Mouse (Mus musculus): ENCODE results near the gene Ifnl3.
A peak's percentile ranks its signal among the peaks of the same experiment; 100 is the strongest.
"Not testable (repeated sequence)": the region's sequence is repeated elsewhere in the genome, so short reads cannot be mapped to it uniquely, and the experiment has no call there.

The Ifnl3 gene

DNA sequence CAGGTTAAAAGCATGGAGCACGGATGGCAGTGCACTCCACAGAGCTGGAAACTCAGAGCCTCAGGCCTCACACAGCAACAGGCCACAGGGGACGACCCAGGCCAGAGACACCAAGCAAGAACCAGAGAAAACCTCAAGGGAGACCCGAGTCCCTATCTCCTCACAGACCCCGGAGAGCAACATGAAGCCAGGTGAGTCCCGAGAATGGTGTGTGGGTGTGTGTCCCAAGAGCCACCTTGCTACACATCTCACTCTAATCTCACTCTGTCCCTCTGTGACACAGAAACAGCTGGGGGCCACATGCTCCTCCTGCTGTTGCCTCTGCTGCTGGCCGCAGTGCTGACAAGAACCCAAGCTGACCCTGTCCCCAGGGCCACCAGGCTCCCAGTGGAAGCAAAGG, at the start of gene Ifnl3:
Gene Ifnl3 (plus strand): TSS at position 301 of the 400 bp plus-strand sequence.
- not testable (repeated sequence) for DNase-seq

DNA sequence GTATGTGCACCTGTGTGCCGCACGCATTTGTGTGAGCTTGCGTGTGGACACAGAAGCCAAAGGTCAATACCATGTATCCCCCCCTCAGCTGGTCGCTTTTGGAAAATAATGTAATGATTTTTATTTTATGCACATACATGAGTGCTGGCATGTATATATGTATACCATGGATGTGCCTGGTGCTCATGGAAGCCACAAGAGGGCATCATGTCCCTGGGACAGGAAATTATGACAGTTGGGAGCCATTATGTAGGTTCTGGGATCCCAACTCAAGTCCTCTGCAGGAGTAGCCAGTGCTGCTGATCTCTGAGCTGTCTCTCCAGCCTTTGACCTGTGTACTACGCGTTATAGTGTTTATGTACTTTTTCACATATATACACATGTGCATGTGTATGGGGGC, 46.4 kb upstream of the Ifnl3 start:
- DNase-seq: no peak

DNA sequence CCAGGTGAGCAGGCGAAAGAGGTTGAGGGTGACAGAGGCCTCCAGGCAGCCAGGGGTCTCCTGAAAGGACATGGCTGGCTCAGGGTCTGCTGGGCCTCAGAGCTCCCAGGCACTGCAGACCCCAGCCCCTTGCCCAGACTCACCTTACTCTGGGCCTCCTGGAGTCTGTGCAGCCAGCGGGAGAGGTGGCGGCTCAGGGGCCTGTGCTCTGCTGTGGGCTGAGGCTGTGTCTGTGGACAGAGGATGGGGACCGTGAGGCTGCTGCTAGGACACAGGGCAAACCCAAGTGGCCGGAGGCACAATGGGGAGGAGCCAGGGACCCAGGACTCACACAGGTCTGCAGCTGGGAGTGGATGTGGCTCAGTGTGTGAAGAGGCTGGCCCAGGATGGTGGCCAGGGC, 45.3 kb upstream of the Ifnl3 start:
- DNase-seq: no peak

DNA sequence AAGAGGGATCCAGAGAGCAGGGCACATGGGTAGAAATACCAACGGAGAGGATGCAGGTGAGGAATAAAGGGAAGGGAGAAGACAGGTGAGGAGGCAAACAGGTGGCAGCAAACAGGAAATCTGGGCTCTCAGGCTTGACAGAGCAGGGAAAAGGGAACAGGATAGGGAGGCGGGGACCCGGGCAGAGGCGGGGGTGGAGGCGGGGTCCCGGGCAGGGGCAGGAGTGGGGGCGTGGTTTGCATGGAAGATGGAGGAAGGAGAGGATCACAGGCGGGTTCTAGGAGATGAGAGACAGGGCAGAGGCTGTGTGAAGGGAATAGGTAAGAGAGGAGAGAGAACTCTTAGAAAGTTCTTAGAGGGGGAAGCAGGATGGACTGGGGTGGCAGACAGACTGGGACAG, 43.8 kb upstream of the Ifnl3 start:
- no peak for DNase-seq

DNA sequence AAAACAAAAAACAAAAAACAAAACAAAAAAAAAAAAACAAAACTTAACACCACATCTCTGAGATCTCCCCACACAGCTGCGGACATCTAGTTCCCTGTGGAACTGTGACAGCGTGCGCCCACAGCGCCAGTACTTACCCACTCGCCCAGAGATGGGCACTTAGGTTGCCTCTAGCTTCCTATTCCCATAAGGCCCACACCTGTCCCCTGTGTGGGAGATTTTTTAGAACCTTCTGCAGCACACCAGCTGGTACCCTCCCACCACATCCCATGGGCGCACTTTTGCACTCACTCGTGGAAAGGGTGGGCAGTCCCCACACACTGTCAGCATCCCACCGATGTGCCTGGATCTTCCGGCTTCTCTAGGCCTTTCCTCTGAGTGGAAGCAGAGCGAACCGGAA, 39.8 kb upstream of the Ifnl3 start:
- no peak for DNase-seq

DNA sequence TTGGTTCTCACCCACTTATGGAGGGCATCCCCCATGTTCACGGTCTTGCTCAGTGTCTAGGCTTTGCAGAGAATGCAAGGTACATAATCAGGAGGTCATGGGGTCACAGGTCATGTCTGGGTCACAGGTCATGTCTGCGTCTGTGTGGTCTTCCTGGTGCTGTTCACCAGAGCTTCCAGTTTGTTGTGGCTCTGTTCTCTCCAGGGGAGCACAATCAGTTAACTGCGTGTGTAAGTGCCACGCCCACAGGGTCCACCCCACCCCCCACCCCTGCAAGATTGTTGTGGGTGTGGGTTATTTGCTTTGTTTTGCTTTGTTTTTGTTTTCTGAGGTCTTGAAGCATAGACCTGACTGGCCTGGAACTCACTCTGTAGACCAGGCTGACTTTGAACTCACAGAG, 38.4 kb upstream of the Ifnl3 start:
- no peak for DNase-seq

DNA sequence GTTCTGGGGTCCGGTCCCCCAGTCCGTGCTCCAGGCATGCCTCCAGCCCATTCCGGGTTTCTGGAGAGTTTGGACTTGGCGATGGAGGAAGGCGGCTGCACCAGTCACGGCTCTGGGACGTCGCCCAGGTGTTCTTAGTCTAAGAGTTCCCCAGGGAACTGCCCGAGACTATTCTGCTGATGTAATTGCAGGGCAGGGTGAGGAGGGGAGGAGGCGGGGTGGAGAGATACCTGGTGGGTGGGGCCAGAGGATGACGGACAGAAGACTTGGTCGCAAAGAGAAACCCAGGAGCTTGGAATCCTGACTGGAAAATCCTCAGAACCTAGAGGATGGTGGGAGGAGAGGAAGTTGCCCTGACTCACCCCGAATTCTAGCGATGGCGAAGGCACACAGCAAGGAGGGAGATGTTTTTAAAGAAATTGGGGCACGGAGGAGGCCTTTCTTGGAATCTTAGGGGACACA, 34.6 kb upstream of the Ifnl3 start:
- peak; percentile 35 to 58 for DNase-seq

DNA sequence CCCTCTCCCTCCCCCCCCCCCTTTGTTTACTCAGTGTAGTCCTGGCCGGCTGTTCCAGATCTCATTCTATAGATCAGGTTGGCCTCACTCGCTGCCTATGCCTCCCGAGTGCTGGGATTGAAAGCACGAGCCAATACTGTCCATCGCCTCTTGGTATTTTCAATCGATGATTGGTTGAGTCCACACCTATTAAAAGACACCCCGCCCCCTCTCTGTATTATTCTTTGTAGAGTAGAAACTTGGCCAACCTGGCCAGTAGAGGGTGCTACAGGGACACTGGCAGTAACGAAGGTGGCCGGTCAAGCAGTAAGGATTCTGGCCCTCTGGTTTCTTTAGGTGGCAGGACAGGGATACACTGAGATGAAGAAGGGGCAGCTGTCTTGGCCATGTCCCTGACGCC, 32.2 kb upstream of the Ifnl3 start:
- DNase-seq: peak; percentile 82 to 90

DNA sequence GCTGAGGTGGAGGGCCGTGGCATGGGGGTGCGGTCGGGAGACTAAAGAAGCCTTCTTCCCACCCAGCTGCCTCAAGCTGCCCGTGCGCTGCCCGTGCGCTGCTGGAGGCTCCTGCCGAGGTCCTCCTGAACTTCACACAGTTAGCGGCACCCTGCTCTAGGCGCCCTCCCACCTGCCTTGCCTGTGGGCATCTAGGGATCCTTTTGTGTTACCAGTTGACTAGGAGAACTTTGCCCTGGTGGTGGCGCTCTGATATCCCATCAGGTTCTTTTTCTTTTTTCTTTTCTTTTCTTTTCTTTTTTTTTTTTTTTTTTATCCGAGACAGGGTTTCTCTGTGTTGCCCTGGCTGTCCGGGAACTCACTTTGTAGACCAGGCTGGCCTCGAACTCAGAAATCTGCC, 31.7 kb upstream of the Ifnl3 start:
- peak in 1 of 2 experiments; percentile 28 for DNase-seq

DNA sequence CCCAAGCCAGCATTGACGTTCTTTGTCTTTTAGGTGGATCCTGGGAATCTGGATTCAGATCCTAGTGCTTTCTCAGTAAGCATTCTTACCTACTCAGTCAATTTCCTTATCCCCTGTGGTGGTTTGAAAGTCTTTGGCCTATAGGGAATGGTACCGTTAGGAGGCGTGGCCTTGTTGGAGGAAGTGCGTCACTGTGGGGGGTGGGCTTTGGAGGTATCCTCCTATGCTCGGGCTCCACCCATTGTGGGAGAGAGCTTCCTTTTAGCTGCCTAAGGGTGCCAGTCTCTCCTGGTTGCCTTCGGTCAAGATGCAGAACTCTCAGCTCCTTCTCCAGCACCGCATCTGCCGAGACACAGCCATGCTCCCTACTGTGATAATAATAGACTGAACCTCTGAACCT, 30.3 kb upstream of the Ifnl3 start:
- no peak for DNase-seq

DNA sequence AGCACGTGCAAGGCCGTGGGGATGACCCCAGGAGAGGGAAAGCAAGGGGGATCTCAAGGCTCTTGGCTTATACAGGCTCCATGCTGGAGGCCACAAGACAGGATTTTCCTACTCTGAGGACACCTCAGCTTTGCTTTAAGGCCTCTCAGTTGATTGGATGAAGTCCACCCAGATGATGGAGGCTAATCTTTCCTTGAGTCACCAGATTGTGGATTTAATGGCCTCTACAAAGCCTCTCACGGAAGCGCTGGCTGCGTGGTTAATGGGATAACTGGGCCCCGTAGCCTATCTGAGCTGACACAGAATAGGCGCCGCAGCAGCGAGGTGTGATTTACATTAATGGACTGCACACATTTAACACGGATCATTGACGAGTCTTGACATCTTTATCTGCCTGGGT, 27.2 kb upstream of the Ifnl3 start:
- DNase-seq: no peak

DNA sequence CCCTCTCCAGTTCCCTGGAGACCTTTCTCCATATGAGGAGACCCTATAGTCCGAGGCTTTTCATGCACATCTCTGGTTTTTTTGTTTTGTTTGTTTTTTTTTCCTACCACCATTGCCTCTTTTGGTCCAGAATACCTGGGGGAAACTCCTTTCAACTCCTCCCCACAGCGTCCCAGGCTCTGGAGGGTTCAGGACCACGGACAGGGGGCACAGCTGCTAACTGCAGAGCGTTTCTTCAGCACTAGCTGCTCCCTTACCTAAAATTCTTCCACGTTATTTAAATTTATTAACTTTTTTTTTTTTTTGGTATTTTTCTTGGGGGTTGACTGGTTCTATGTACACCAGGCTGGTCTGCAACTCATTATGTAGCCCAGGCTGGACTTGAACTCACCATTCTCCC, 17.1 kb upstream of the Ifnl3 start:
- no peak for DNase-seq

DNA sequence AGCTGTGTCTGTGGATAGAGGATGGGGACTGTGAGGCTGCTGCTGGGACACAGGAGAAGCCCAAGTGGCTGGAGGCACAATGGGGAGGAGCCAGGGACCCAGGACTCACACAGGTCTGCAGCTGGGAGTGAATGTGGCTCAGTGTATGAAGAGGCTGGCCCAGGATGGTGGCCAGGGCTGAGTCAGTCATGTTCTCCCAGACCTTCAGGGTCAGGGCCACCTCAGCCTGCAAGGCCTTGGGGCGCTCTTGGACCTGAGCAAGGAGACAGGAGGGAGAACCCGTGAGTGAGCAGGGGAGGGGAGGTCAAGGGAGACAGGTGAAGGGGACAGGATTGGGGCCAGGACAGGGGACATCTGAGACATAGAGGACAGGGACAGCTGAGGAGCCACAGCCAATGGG, 13.5 kb upstream of the Ifnl3 start:
- DNase-seq: not testable (repeated sequence)

DNA sequence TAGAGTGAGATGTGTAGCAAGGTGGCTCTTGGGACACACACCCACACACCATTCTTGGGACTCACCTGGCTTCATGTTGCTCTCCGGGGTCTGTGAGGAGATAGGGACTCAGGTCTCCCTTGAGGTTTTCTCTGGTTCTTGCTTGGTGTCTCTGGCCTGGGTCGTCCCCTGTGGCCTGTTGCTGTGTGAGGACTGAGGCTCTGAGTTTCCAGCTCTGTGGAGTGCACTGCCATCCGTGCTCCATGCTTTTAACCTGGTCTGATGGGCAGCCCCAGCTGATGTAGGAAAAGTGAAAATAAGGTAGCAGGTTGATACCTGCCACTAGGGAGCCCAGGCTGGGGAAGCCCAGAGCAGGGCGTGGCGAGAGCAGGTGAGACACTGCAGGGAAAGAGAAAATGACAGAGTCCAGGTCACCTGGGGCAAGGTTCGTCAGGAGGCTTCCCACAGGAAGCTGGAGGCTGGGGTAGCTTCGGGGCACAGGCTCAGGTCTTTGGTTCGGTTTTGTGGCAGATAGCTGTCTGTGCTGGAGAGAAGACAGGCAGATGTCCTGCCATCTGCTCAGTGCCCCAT, 12.1 kb upstream of the Ifnl3 start, which contains the start of gene Ifnl2:
Gene Ifnl2 (minus strand): TSS at position 51 of the 570 bp plus-strand sequence.
- peak in 1 of 2 experiments; percentile 5 for DNase-seq

DNA sequence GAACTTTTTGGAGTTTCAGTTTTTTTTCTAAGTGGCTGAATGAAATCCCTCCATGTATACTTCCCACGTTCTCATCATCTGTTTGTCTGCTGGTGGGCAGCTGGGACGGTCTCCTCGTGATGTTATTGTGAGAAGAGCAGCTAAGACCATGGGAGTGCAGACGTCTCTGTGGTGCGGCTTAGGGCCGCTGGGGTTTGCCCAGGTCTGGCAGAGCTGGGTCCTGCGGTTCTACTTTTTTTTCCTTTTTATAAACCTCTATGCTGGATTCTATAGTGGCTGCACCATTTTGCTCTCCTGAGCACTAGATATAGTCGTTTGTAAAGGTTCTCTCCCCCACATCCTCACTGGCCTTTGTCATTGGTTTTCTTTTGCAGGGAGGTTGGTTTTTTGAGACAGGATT, 11.2 kb upstream of the Ifnl3 start:
- no peak for DNase-seq

DNA sequence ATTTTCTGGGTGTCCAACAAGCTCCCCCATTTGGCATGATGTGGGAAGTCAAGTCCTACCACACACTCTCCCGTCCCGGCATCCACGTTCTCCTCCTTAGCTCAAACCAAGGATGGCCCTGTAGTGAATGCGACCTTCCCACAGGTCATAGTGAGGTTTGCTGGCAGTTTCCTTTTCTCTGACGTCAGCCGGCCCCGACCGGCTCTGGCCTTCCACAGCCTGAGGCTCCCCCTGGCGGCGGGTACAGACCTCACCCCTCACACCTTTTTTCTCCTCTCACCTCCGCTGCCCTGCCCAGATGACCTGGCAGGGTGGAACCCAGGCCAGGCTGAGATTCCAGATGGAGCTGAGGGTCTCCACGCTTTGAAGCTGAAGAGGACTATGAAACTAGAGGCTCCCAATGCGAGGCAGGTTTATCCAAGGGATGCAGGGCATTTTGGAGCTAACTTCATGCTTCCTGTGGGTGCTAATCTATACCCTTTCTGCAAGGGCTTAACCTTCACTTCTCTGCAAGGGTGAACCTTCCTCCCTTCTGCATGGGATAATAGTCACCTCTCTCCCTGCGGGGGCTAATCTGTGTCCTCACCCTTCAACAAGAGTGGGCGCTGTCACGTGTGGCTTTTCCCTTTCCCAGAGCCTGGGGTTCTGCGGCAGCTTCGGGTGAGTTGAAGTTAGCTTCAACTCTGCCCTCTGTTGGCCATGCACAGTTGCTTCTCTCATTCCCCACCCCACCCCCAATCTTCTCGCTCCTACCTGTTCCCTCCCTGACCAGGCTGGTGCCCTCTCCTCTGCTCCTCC, 5.5 kb downstream of the Ifnl3 start:
- peak; percentile 73 to 85 for DNase-seq

DNA sequence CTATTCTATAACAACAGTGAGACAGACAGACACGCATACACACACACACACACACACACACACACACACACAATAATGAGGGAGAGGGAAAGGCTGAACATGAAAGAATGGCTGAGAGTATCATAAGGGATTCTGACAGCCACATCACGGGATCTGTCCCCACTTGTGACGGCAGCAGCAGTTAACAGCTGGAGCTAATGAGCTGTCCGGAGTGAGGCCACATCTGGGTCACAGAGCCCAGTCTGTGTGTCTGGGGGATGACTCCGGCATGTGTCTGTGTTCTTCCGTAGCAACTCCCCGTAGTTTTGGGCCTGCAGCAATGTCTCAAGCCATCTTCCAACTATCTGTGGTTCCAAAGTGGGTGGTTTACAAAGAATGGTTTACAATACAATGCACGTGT, 9.4 kb downstream of the Ifnl3 start:
- no peak for DNase-seq

DNA sequence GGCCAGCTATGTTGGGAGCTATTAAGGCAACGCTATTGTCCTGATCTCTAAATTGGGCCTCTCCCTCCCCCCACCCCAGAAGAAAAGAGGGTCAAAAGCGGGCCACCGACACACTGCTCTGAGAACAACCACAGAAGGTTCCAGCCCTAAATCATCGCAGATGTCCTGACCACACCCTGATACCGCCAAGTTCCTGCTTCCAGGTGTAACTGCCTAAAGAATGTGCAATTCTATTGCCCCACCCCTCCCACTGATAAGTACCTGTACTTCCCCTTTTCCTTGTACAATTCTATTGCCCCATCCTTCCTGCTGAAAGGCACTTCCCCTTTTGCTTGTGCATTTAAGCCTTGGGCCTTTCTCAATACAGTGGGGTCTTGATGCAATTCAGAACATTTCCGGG, 16.2 kb downstream of the Ifnl3 start:
- not testable (repeated sequence) for DNase-seq

DNA sequence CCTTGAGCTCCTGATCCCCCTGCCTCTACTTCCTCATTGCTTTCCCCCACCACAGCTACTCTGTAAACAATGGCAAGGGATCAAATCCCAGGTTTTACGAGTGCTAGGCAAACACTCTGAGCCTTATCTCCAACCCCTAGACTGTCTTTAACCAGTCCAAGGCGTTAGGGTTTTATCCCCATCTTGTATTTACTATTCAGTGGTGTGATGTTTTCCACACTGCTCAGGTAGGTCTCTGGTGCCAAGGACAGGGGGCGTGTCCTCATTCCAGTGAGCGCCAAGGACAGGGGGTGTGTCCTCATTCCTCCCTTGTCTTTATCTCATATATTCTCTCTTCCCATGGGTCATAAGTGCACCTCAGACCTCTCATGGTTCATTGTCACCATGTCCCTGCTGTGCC, 17.9 kb downstream of the Ifnl3 start, which contains the start of gene Sycn:
Gene Sycn (plus strand): TSS at position 360 of the 400 bp plus-strand sequence.
- no peak for DNase-seq

DNA sequence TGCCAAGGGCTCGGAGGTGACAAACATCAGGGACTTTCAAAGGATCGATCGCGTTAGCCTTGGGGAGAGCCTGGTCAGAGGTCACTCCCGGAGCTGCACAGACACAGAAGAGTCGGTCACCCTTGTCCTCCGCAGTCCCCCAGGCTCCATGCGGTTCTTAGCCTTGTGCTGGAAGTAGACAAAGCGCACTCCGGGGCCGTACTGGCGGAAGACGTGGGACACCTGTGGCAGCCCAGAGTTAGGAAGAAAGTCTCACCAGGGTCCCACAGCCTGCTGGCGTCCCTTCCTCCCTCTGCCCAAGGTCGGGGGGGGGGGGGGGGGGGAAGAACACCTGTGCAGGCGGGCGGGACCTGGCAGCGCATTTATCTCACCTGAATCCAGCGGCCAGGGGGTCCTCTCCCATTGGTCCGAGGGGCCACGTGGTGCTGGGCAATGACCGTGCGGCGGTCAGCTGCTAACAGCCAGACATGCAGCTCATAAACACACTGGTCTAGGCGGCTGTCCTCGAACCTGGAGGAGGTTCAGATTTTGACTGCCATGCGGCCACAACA, 21.5 kb downstream of the Ifnl3 start:
- DNase-seq: peak in 1 of 2 experiments; percentile 10

DNA sequence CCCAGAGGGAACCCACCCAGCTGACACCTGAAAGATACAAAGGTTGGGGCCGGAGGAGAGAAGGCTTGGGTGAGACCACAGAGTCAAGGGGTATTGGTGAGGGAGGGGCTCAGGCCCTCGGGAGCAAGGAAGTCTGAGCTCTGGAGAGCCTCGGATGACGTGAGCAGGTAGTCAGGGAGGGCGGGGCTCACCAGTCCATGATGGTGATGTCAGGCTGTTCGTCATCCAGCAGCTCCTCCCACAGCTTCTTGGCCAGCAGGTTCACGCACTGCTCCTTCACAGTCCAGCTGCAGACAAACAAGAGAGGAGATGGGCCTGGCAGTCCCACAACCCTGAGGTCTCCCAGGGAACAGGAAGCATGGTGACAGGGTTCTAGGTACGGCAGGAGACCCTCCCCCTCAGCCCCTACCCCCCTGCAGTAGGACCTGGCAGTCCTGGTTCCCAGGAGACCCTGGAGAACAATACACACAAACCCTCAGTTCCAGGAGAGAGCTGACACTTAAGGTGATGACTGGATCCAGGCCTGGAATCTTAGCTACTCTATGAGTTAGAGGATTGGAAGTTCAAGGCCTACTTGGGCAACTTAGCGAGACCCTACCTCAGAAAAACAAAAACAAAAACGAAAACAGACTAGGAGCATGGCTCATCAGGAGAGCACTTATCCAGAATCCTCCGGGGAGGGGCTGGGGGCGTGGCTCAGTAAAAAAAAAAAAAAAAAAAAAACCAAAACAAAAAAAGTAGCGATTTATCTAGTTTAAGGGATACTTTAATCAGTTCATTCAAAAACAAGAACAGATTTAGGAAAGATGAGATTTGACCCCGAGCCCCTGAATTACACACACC, 22.6 kb downstream of the Ifnl3 start:
- no peak for DNase-seq

DNA sequence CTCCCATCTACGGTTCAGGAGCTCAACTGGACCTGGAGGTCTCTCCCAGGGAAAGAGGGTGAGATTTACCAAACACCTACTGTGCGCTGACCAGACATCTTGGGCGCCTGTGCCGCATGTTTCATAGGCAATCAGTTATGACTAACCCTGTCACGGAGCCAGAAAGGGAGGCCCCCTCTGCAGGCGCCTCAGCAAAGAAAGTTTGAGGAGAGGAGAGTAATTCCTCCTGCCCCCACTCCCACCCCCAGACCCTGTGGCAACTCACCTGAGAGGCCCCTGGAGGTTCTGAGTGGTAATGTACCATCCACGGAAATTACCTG, 23.2 kb downstream of the Ifnl3 start:
- no peak for DNase-seq

DNA sequence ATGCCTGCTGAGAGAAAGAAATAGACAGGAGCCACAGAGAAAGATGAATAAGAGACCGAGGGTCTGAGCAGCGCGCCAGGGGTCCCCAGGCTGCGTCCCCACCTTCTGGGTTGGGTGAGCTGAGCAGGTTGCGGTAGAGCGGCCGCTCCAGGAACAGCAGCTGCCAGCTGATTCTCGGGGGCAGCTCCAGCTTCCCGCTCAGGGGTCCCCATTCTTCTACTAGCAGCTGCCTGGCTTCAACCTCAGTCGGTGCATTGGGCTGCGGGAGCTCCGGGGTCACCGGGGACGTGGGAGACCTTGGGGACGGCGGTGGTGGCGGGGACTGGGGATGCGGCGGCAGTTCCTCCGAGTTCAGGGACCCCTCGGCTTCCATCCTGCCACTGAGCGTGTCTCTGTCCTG, 24.0 kb downstream of the Ifnl3 start:
- no peak for DNase-seq

Measured in cerebellum, postnatal 25 days (tissue).